Mouse (Mus musculus) frontal cortex, adult (tissue): ENCODE data around the gene Smok2a.
"Not testable (repeated sequence)": the region's sequence is repeated elsewhere in the genome, so short reads cannot be mapped to it uniquely, and the experiment has no call there.

Experiments
- ATAC-seq: cut with Nextera tagmentation; 2 replicates; pipeline ENCODE4 v1.9.2; 2017; ENCODE audit warnings: mild to moderate bottlenecking, moderate library complexity, mixed read lengths; ENCODE audit not compliant: low TSS enrichment

The Smok2a gene

DNA sequence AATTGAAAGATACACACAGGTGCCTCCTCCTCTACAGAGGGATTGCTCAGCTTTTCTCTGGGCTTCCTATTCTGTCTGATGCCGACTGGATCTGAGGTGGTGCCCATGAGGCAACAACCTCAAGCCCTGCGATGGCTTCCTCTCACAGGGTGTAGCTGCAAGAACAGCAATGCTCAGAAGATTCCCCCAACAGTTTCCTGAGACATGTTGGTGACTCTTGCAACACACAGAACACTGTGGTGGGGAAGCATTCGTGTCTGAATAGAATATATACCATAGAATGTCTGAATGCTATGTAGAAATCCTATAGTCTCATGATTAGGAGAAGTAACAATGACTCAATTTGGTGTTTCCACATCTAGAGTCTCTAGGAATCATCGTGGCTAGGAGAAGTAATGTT, 6.8 kb upstream of the Smok2a start:
- no peak for ATAC-seq

DNA sequence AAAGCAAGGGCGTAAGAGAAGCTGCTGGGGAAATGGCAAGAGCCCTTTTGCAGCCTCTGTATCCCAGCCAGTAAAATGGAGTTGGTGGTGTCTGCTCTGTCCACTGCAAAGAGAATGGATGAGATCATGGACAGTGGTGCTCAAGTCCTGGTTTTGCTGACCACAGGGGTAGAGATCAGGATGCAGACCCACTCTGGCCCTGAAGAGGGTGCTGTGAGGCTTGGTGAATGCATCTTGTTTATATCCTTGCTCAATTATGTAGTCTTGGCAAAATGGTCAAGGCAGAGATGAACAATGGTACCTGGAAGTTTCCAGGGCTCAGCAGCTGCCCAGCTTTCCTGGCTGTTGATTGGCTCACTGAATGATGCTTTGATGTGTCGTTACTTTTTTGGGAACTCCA, 5.4 kb upstream of the Smok2a start:
- no peak for ATAC-seq

DNA sequence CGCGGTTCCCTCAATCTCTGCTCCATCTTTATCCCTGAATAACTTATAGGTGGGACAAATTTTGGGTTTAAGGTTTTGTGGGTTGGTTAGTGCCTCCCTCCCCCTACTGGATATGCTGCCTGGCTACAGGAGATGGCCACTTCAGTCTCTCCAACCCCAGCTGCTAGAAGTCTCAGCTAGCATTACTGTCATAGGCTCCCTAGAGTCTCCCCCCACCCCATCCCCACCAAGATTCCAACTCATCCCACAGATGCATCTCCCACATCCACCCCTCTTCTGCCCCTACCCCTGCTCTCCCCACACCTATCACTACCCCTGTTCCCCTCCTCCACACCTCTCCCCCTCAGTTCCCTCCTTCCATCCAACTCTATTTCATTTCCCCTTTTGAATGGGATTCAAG, 933 bp downstream of the Smok2a start:
- ATAC-seq: not testable (repeated sequence)

DNA sequence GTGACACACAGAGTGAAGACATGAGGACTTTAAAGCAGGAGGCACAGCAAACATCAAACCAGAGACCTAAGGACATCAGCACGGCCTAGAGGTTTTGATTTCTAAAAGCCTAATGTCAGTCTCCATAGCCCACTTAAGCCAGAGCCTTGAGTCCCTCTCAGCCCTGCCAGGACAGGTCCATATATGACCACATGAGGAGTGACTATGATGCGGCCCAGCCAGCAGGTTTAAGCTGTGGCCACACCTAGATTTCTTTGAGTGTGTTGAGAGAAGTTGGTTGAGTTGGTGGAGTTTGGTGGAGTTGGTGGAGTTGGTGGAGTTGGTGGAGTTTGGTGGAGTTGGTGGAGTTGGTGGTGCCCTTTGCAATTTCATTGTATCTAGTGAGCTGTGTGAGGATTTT, 9.0 kb downstream of the Smok2a start, which contains the start of gene Smok2b:
Gene Smok2b, plus strand, starts transcription at position 301 of the 400 bp plus-strand sequence.
- not testable (repeated sequence) for ATAC-seq

DNA sequence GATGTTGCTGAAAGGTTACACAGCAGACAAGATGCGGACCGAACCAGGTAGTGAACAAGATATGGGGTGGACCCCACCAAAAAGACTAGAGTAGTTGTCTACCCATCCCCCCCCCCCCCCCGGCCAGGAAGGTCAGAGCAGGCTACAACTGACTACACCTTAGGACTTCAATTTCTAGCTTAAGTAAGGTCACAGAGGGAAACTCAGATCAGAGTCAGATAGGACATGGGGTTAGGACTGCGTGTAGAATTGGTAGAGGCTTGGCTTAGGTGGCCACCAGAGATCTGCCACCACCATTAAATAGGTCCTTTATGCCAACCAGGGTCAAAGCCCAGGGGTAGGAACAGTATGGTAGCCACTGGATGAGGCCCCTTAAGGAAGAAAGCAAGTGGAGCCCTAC, 18.5 kb downstream of the Smok2a start:
- ATAC-seq: not testable (repeated sequence)

DNA sequence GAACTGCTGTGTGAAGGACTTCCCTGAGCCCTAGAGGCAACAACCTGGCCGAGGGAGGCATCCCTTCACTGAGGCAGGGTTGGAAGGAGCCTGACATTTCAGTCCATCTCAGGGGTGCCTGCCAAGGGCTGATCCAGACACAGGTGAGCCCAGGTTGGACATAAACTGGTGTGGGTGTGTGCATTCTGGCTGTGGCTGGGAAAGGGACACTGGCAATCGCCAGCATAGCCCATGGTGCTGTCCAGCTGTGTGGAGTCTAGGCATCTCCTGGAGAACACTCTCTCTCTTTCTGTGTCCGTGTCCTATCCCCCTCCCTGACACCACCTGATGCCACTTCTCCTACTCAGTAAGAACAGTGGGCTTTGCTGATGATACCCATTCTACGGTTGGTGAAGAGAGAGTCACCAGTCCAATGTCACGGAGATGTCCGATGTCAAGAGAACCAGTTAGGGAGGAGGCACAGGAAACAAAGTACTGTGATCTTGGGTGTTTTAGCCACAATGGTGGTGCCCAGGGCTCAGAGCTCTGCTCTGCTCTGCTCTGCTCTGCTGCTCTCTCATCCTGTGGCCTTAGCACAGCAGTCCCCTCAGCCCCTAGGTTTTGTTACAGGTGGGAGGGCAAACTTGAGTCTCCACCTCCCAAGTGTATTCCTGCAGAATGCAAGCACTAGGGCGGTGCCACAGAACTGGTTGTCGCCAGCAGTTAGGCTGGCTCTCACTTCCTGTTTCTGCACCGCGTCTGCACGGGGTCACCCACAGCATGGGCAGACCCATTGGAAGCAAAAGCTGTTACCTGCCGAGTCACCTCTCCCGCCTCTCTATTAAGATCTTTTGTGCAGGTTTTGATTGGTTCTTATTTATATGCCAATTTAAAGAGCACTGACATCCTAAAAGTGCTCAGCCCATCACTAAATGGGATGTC, 20.1 kb downstream of the Smok2a start:
- not testable (repeated sequence) for ATAC-seq

DNA sequence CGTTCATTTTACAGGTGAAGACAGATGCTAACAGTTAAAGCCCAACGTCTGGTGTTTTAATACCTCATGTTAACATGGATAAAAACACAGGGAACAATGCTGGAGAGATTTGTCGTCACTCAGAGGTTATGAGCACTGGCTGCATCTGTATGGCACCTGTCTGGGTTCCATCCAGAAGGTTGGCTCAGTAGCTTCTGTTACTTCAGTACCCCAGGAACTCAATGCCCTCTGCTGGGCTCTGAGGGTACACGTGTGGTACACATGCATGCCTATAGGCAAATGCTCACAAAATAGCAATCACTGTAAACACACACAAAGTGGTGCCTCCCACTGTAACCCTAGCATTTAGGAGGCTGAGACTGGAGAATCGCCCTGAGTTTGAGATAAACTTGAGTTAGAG, 33.8 kb downstream of the Smok2a start:
- not testable (repeated sequence) for ATAC-seq
